Mouse (Mus musculus) layer of hippocampus, postnatal 10 days (tissue): Measurements from ENCODE around the gene Kcna2. TPM values are rescaled to one million over a fixed set of nuclear protein-coding genes. Genes with fewer than 3 reads are reported as not detected.

Experiments used
- DNase-seq, 2 experiments: peaks; one replicate each; pipeline ENCODE4 v3.0.0; 2021; ENCODE audit warnings: low spot score in 2 of 2
- long read RNA-seq: library from polyadenylated mRNA; stranded (forward); transcript quantifications from one replicate; pipeline ENCODE4 v2.0.0, GENCODE M21; 2023
- total RNA-seq, 2 experiments: library from RNA; stranded (reverse); gene quantifications; 2 replicates each; pipeline ENCODE4 v1.2.3; 2021

Kcna2 gene
- 10 to 100 TPM; 47.5 to 51.4 TPM for total RNA-seq
- long read RNA-seq, full-length matches to known transcripts = 2 of 13 reads
- long read RNA-seq, partial matches to known transcripts = 2 of 13 reads
- long read RNA-seq, other reads (novel, unspliced or antisense) = 9 of 13 reads

GRCm38 (mm10) chr3:107100811-107101455, at the start of gene Kcna2:
Gene Kcna2, plus strand, starts transcription at chr3:107101146.
- peak; percentile 28 to 42 for DNase-seq

- no peak for DNase-seq
These were observed 39.5 kb upstream of the Kcna2 start for GRCm38 (mm10) chr3:107061468-107061867.

GRCm38 (mm10) chr3:107062771-107063170, 38.2 kb upstream of the Kcna2 start:
- no peak for DNase-seq

GRCm38 (mm10) chr3:107065510-107066095, 35.3 kb upstream of the Kcna2 start:
- DNase-seq = no peak

GRCm38 (mm10) chr3:107066165-107066850, 34.6 kb upstream of the Kcna2 start:
- DNase-seq = no peak

GRCm38 (mm10) chr3:107067245-107067644, 33.7 kb upstream of the Kcna2 start:
- DNase-seq = no peak

GRCm38 (mm10) chr3:107073863-107074262, 27.1 kb upstream of the Kcna2 start:
- no peak for DNase-seq

- no peak for DNase-seq
These were observed 25.2 kb upstream of the Kcna2 start for GRCm38 (mm10) chr3:107075705-107076104.

GRCm38 (mm10) chr3:107076658-107077057, 24.3 kb upstream of the Kcna2 start:
- no peak for DNase-seq

- no peak for DNase-seq
These were observed 23.8 kb upstream of the Kcna2 start for GRCm38 (mm10) chr3:107077101-107077500.

- no peak for DNase-seq
These were observed 20.1 kb upstream of the Kcna2 start for GRCm38 (mm10) chr3:107080803-107081202.

- DNase-seq = no peak
These were observed 19.7 kb upstream of the Kcna2 start for GRCm38 (mm10) chr3:107081227-107081626.

GRCm38 (mm10) chr3:107084586-107084985, 16.4 kb upstream of the Kcna2 start:
- no peak for DNase-seq

GRCm38 (mm10) chr3:107087410-107087809, 13.5 kb upstream of the Kcna2 start:
- DNase-seq = no peak

- DNase-seq = no peak
These were observed 12.1 kb upstream of the Kcna2 start for GRCm38 (mm10) chr3:107088820-107089219.

GRCm38 (mm10) chr3:107089475-107089874, 11.5 kb upstream of the Kcna2 start:
- no peak for DNase-seq

GRCm38 (mm10) chr3:107090001-107090400, 10.9 kb upstream of the Kcna2 start:
- no peak for DNase-seq

GRCm38 (mm10) chr3:107090403-107091150, 10.4 kb upstream of the Kcna2 start:
- DNase-seq = no peak

GRCm38 (mm10) chr3:107094028-107094427, 6.9 kb upstream of the Kcna2 start:
- peak; percentile 71 to 74 for DNase-seq

GRCm38 (mm10) chr3:107096269-107096731, 4.6 kb upstream of the Kcna2 start:
- no peak for DNase-seq

- DNase-seq = no peak
These were observed 1.1 kb upstream of the Kcna2 start for GRCm38 (mm10) chr3:107099866-107100265.

- no peak for DNase-seq
These were observed 475 bp downstream of the Kcna2 start for GRCm38 (mm10) chr3:107101456-107101786.
